Comparison of ENCODE assay signal across 18 mouse cellular contexts in the genomic region with DNA sequence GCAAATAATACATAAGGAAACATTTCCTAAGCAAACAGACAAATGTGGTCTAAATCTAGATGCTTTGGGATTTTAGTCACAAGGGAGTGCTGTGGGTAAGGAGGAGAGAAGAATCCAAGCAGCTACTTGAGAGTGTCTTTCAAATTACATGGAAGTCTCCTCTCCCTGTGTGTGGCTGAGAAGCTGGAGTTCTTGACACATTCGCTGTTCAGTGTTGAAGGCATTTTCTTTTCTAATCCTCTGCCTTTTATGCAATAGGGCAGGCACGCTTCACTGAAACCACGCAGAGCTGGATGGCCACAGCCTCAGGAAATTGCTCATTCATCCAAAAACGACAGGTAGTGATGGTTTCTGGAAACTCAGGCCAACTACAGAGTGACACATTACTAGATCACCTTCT.
DNase-seq lines count a peak whose midpoint lies in the region; ATAC-seq and TF ChIP-seq lines count a peak whose summit lies in the region.
"Had no signal": no experiment of that assay in that cellular context is flagged by ENCODE, and none has a peak within 500 bp of the region (broad histone marks: within the 10 kb centered on the region; RNA-seq: fewer than 3 reads in every experiment).

No protein-coding gene starts in this region.

- TF ChIP-seq POLR2A in kidney, adult 2 months (IDR thresholded peaks at IDR 0.05; ENCODE audit: low read depth, low read length), result no peak

- no peak for TF ChIP-seq CTCF in kidney, adult 2 months (conservative IDR thresholded peaks at IDR 0.05; ENCODE audit: insufficient read depth, insufficient read length, low read depth, low read length)
- TF ChIP-seq CTCF in liver, postnatal 0 days (IDR thresholded peaks at IDR 0.05; ENCODE audit: low read depth), result no peak

- no peaks in the 10 kb centered on the region for H3K9me3 ChIP-seq in forebrain, embryonic 11.5 days (ENCODE audit: control insufficient read depth, low read length)
- H3K9me3 ChIP-seq in forebrain, embryonic 10.5 days, result no peaks in the 10 kb centered on the region
- no peaks in the 10 kb centered on the region for H3K9me3 ChIP-seq in midbrain, embryonic 11.5 days (ENCODE audit: control insufficient read depth, low read length)
- no peaks in the 10 kb centered on the region for H3K9me3 ChIP-seq in midbrain, embryonic 10.5 days (replicated peaks)
- H3K9me3 ChIP-seq in midbrain, embryonic 14.5 days (ENCODE audit: control insufficient read depth, low read length), result no peaks in the 10 kb centered on the region
- 0 out of 2 replicates have a peak, but pooled peaks cover 2% of the 10 kb centered on the region for H3K9me3 ChIP-seq in liver, postnatal 0 days (ENCODE audit: low read length)
- H3K9me3 ChIP-seq: limb, embryonic 15.5 days; liver, embryonic 15.5 days had no signal

- no peaks in the 10 kb centered on the region for H3K36me3 ChIP-seq in forebrain, embryonic 11.5 days (ENCODE audit: control insufficient read depth, insufficient read depth, low read length)
- no peaks in the 10 kb centered on the region for H3K36me3 ChIP-seq in forebrain, embryonic 10.5 days (replicated peaks)
- H3K36me3 ChIP-seq in midbrain, embryonic 11.5 days (ENCODE audit: control insufficient read depth, insufficient read depth, low read length), result no peaks in the 10 kb centered on the region
- H3K36me3 ChIP-seq in midbrain, embryonic 10.5 days, result no peaks in the 10 kb centered on the region
- H3K36me3 ChIP-seq in midbrain, embryonic 14.5 days (ENCODE audit: control insufficient read depth, insufficient read depth, low read length), result no peaks in the 10 kb centered on the region
- H3K36me3 ChIP-seq in kidney, adult 2 months (ENCODE audit: control insufficient read depth, insufficient read depth, low read length), result no peaks in the 10 kb centered on the region
- H3K36me3 ChIP-seq in liver, postnatal 0 days (replicated peaks; ENCODE audit: insufficient read depth, low read length), result no peaks in the 10 kb centered on the region
- H3K36me3 ChIP-seq: limb, embryonic 15.5 days; liver, embryonic 15.5 days had no signal

- no peaks in the 10 kb centered on the region for H3K27me3 ChIP-seq in forebrain, embryonic 11.5 days (ENCODE audit: control insufficient read depth, insufficient read depth, low read length)
- H3K27me3 ChIP-seq in forebrain, embryonic 10.5 days (ENCODE audit: poor library complexity, severe bottlenecking), result no peaks in the 10 kb centered on the region
- no peaks in the 10 kb centered on the region; the same call in 1 of the 2 replicates for H3K27me3 ChIP-seq in midbrain, embryonic 11.5 days (ENCODE audit: control insufficient read depth, insufficient read depth, low read length)
- no peaks in the 10 kb centered on the region for H3K27me3 ChIP-seq in midbrain, embryonic 10.5 days (ENCODE audit: low read depth, poor library complexity, severe bottlenecking)
- H3K27me3 ChIP-seq in midbrain, embryonic 14.5 days (ENCODE audit: control insufficient read depth, insufficient read depth, low read length), result no peaks in the 10 kb centered on the region
- no peaks in the 10 kb centered on the region for H3K27me3 ChIP-seq in kidney, adult 2 months (replicated peaks; ENCODE audit: control insufficient read depth, insufficient read depth, low read length)
- no peaks in the 10 kb centered on the region for H3K27me3 ChIP-seq in liver, postnatal 0 days (ENCODE audit: insufficient read depth, low read length)
- H3K27me3 ChIP-seq: limb, embryonic 15.5 days; liver, embryonic 15.5 days had no signal

- WGBS in forebrain, embryonic 11.5 days, result 20% methylated on average over 4 of the region's 4 CpGs
- 17% methylated on average over 4 of the region's 4 CpGs for WGBS in forebrain, embryonic 10.5 days
- 16% methylated on average over 4 of the region's 4 CpGs for WGBS in midbrain, embryonic 11.5 days
- 24% methylated on average over 4 of the region's 4 CpGs for WGBS in midbrain, embryonic 10.5 days
- WGBS in midbrain, embryonic 14.5 days, result 10% methylated on average over 4 of the region's 4 CpGs
- 46% methylated on average over 4 of the region's 4 CpGs for WGBS in kidney, adult 2 months
- 39% methylated on average over 4 of the region's 4 CpGs for WGBS in liver, postnatal 0 days (ENCODE audit: insufficient replicate concordance)

- H3K4me3 ChIP-seq in forebrain, embryonic 11.5 days (ENCODE audit: low read depth, low read length), result no peak overlapping the region
- no peak overlapping the region for H3K4me3 ChIP-seq in forebrain, embryonic 10.5 days
- H3K4me3 ChIP-seq in midbrain, embryonic 11.5 days (ENCODE audit: low read depth, low read length), result no peak overlapping the region
- H3K4me3 ChIP-seq in midbrain, embryonic 10.5 days, result no peak overlapping the region
- no peak overlapping the region for H3K4me3 ChIP-seq in midbrain, embryonic 14.5 days (replicated peaks; ENCODE audit: low read depth, low read length)
- H3K4me3 ChIP-seq in kidney, adult 2 months (ENCODE audit: insufficient read depth, low read depth, low read length), result no peak overlapping the region
- no peak overlapping the region for H3K4me3 ChIP-seq in liver, postnatal 0 days (ENCODE audit: low read depth, low read length)
- H3K4me3 ChIP-seq: limb, embryonic 15.5 days; liver, embryonic 15.5 days had no signal

- H3K4me1 ChIP-seq in forebrain, embryonic 11.5 days (replicated peaks; ENCODE audit: control insufficient read depth, insufficient read depth, low read length), result peaks cover 2% of the 10 kb centered on the region; the same call in 1 of the 2 replicates
- H3K4me1 ChIP-seq in forebrain, embryonic 10.5 days, result peaks cover 18% of the 10 kb centered on the region
- no peaks in the 10 kb centered on the region; the same call in 1 of the 2 replicates for H3K4me1 ChIP-seq in midbrain, embryonic 11.5 days (ENCODE audit: control insufficient read depth, insufficient read depth, low read length)
- peaks cover 15% of the 10 kb centered on the region for H3K4me1 ChIP-seq in midbrain, embryonic 10.5 days
- H3K4me1 ChIP-seq in midbrain, embryonic 14.5 days (ENCODE audit: control insufficient read depth, insufficient read depth, low read length), result peaks cover 6% of the 10 kb centered on the region
- H3K4me1 ChIP-seq in kidney, adult 2 months (ENCODE audit: control insufficient read depth, insufficient read depth, low read length), result no peaks in the 10 kb centered on the region
- no peaks in the 10 kb centered on the region for H3K4me1 ChIP-seq in liver, postnatal 0 days (ENCODE audit: insufficient read depth)
- H3K4me1 ChIP-seq: limb, embryonic 15.5 days; liver, embryonic 15.5 days had no signal

- H3K27ac ChIP-seq in forebrain, embryonic 11.5 days (ENCODE audit: low read depth, low read length), result no peak overlapping the region
- no peak overlapping the region for H3K27ac ChIP-seq in forebrain, embryonic 10.5 days
- no peak overlapping the region for H3K27ac ChIP-seq in midbrain, embryonic 11.5 days (ENCODE audit: low read depth, low read length)
- no peak overlapping the region for H3K27ac ChIP-seq in midbrain, embryonic 10.5 days (replicated peaks)
- H3K27ac ChIP-seq in midbrain, embryonic 14.5 days (replicated peaks; ENCODE audit: low read depth, low read length), result no peak overlapping the region
- no peak overlapping the region for H3K27ac ChIP-seq in kidney, adult 2 months (ENCODE audit: insufficient read depth, low read depth, low read length)
- no peak overlapping the region for H3K27ac ChIP-seq in liver, postnatal 0 days (ENCODE audit: low read depth)
- H3K27ac ChIP-seq: limb, embryonic 15.5 days; liver, embryonic 15.5 days had no signal

- H3K9ac ChIP-seq in forebrain, embryonic 11.5 days (ENCODE audit: low read length), result no peak overlapping the region
- no peak overlapping the region for H3K9ac ChIP-seq in midbrain, embryonic 11.5 days (ENCODE audit: low read length)
- H3K9ac ChIP-seq in midbrain, embryonic 14.5 days (replicated peaks; ENCODE audit: low read length), result no peak overlapping the region
- H3K9ac ChIP-seq in liver, postnatal 0 days (replicated peaks), result no peak overlapping the region
- H3K9ac ChIP-seq: limb, embryonic 15.5 days; liver, embryonic 15.5 days had no signal

- H3K4me2 ChIP-seq in forebrain, embryonic 11.5 days (ENCODE audit: low read depth, low read length, severe bottlenecking), result no peak overlapping the region
- no peak overlapping the region for H3K4me2 ChIP-seq in midbrain, embryonic 11.5 days
- no peak overlapping the region for H3K4me2 ChIP-seq in midbrain, embryonic 14.5 days (ENCODE audit: low read length)
- no peak overlapping the region for H3K4me2 ChIP-seq in liver, postnatal 0 days (ENCODE audit: low read depth, low read length)
- H3K4me2 ChIP-seq: limb, embryonic 15.5 days; liver, embryonic 15.5 days had no signal

- no peak for TF ChIP-seq EP300 in liver, postnatal 0 days (IDR thresholded peaks at IDR 0.05; ENCODE audit: low read depth)

- no peak for DNase-seq in forebrain, embryonic 11.5 days (ENCODE audit: low spot score)
- no peak for DNase-seq in forebrain, embryonic 10.5 days (ENCODE audit: extremely low spot score, low spot score)
- no peak for DNase-seq in midbrain, embryonic 11.5 days (ENCODE audit: low spot score, missing footprints)
- no peak for DNase-seq in midbrain, embryonic 10.5 days (ENCODE audit: low spot score)
- peak; percentile 32 for DNase-seq in midbrain, embryonic 14.5 days
- no peak for DNase-seq in kidney, adult 2 months
- DNase-seq in liver, postnatal 0 days, result no peak
- DNase-seq: adrenal gland, adult 2 months; gastrocnemius, postnatal 10 days; heart, adult 18-20 months; heart, postnatal 36 days; kidney, adult 18-20 months; kidney, postnatal 14 days; right cerebral cortex, adult 18-20 months; thymus, postnatal 14 days had no signal

- 0 out of 2 replicates have a peak, but pooled peaks have one; percentile 60 for ATAC-seq in forebrain, embryonic 11.5 days (replicated peaks; ENCODE audit: low FRiP score)
- ATAC-seq in midbrain, embryonic 11.5 days (ENCODE audit: low FRiP score), result peak; percentile 74
- no peak for ATAC-seq in midbrain, embryonic 14.5 days (ENCODE audit: low FRiP score, low TSS enrichment)
- ATAC-seq in liver, postnatal 0 days, result no peak
- ATAC-seq: lung, postnatal 0 days had no signal

Comparison
In these comparisons a context has a peak if more than half of its experiments do, and no peak if none do; other contexts are left out.
1. ATAC-seq: peak in forebrain, embryonic 11.5 days (single experiment) and midbrain, embryonic 11.5 days (single experiment); none in midbrain, embryonic 14.5 days (single experiment) and liver, postnatal 0 days (single experiment).